Mouse (Mus musculus): ENCODE measurements at regions not wholly inside any gene's neighbourhood (a gene's known extent, or its start where the extent isn't known, plus 50 kb on each side); places are given as distances from the start of the nearest gene placed in this dataset.

DNA sequence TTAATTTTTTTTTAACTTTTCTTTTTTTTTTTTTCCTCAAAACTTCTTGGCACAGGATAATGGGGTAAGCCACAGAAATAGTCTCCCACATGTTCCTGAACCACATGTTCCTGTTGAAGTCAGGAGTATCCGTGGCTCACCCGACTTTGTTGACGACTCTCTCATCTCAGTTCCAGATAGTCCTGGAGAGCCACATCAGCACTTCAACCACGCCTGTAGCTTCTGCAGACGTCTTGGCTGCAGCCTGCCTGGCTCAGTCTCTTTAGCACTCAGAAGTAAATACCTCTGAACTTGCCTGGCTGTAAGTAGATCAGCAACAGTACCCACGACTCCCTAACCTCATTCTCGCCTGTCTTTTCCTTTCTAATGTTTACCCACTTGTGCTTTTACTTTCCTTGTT, 50.3 kb upstream of the Rapgef5 start:
- Histone ChIP-seq H3K79me2 (ENCODE audit: control insufficient read depth, insufficient read depth) (no peaks in the 10 kb centered on the region), H3ac (ENCODE audit: control insufficient read depth, insufficient read length) (no peak overlapping the region), H3K36me3 (ENCODE audit: control insufficient read depth, insufficient read depth) (no peaks in the 10 kb centered on the region), H3K4me3 (no peak overlapping the region), H3K4me2 (ENCODE audit: low read depth) (no peak overlapping the region), H3K27me3 (ENCODE audit: control insufficient read depth, insufficient read depth, insufficient read length) (no peaks in the 10 kb centered on the region)
- no peak for TF ChIP-seq REST (IDR thresholded peaks at IDR 0.05; ENCODE audit: insufficient read depth, insufficient read length)
- no peak for TF ChIP-seq CEBPB (IDR thresholded peaks at IDR 0.05; ENCODE audit: insufficient read depth, poor library complexity, severe bottlenecking)
- no peak for TF ChIP-seq E2F4 (IDR thresholded peaks at IDR 0.05; ENCODE audit: insufficient read depth)
- no peak for TF ChIP-seq MYOD1 (IDR thresholded peaks at IDR 0.05; ENCODE audit: control insufficient read depth in 1 of 3, insufficient read length in 2 of 3, low read depth in 2 of 3)
- no peak for TF ChIP-seq MYOG (IDR thresholded peaks at IDR 0.05; ENCODE audit: control insufficient read depth in 1 of 3, insufficient read depth in 1 of 3, insufficient read length in 2 of 3, low read depth in 2 of 3)
- no peak for TF ChIP-seq POLR2AphosphoS2 (IDR thresholded peaks at IDR 0.05; ENCODE audit: insufficient read length, low read depth)
- no peak for TF ChIP-seq USF1 (IDR thresholded peaks at IDR 0.05; ENCODE audit: low read depth)
- no peak for TF ChIP-seq SRF (IDR thresholded peaks at IDR 0.05; ENCODE audit: control insufficient read depth, insufficient read length, low read depth)
- TF ChIP-seq TCF12 (IDR thresholded peaks at IDR 0.05; ENCODE audit: insufficient read depth, poor library complexity, severe bottlenecking), result no peak
- TF ChIP-seq MAX (IDR thresholded peaks at IDR 0.05; ENCODE audit: low read depth), result no peak
- TF ChIP-seq TCF3 (IDR thresholded peaks at IDR 0.05; ENCODE audit: insufficient read length, low read depth), result no peak
- TF ChIP-seq POLR2A (IDR thresholded peaks at IDR 0.05; ENCODE audit: insufficient read length, low read depth), result no peak

Measured in myocyte (in vitro differentiated cells).